Mouse (Mus musculus) ES-Bruce4 (cell line): ENCODE measurements around the gene Xlr5a.

Experiments used
- CTCF ChIP-seq: IDR thresholded peaks from one replicate; pipeline ENCODE4 v1.8.1; 2011; ENCODE audit warnings: low read depth, low read length
- POLR2A ChIP-seq: IDR thresholded peaks from one replicate; pipeline ENCODE4 v1.8.1; 2011; ENCODE audit warnings: low read length; ENCODE audit not compliant: insufficient read depth

DNA sequence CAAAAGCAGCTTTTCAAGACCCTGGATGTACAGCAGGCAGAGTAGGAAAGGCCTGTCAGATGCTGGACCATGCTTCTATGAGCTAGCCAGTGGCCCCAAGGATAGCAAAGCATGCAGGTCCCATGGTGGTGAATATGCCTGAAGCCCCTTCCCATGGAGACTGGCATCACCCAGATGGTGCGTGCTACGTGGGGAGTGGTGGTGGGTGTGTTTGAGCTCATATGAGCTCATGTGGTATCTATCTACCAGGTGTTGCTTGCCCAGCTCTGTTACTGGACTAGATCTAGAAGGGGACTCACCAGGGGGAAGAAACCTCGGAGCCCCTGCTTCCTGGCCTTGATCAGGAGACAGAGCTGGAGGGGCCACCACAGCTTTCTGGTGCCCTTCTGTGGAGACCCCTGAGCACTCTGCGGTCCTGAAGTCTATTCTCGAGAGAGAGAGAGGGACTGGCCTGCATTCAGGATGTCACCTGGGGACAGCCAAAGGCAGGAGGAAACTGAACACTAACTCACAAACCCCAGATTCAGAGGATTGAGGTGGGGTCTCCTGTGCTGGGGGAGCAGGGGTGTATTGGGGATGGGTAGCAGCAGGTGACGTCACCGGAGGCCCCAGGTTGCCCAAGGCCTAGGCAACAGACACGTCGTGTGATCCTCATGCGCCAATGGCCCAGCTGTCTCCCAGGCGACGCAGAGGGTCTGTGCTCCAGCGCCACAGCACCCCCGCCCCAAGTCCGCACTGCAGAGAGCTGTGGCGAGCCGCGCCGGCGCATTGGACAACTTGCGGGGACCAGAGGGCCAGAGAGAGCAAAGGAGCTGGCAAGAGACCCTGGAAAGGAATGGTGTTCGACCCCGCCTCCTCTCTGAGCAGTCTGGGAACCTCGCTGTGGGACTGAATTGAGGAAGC lies 229.0 kb downstream of the Xlr5a start:
- no peak for TF ChIP-seq POLR2A
- TF ChIP-seq CTCF: no peak
